Mouse (Mus musculus) thymus, adult 2 months (tissue): Measurements from ENCODE around the gene Prrt1. TPM values are rescaled to one million over a fixed set of nuclear protein-coding genes. Genes with fewer than 3 reads are reported as not detected.

Source experiments
- DNase-seq: peaks from one replicate; pipeline ENCODE4 v3.0.0; 2021
- H3K27ac ChIP-seq: fragments of 200-500 bp; 2 replicates; pipeline ENCODE4 v1.5.1; 2012; ENCODE audit warnings: low read length, control low read depth; ENCODE audit not compliant: control insufficient read depth, insufficient read depth
- H3K27me3 ChIP-seq: fragments of 200-500 bp; 2 replicates; pipeline ENCODE4 v1.6.1; 2012; ENCODE audit warnings: mild to moderate bottlenecking, low read length, moderate library complexity, mixed read lengths; ENCODE audit not compliant: control insufficient read depth, insufficient read depth
- H3K36me3 ChIP-seq: fragments of 200-500 bp; 2 replicates; pipeline ENCODE4 v1.6.1; 2012; ENCODE audit warnings: mild to moderate bottlenecking, low read length, moderate library complexity; ENCODE audit not compliant: control insufficient read depth, insufficient read depth
- H3K4me1 ChIP-seq: fragments of 200-500 bp; replicated peaks from 2 replicates; pipeline ENCODE4 v1.6.1; 2012; ENCODE audit warnings: low read length; ENCODE audit not compliant: control insufficient read depth, insufficient read depth
- H3K4me3 ChIP-seq: fragments of 200-500 bp; 2 replicates; pipeline ENCODE4 v1.5.1; 2012; ENCODE audit warnings: mild to moderate bottlenecking, low read length, control low read depth, moderate library complexity; ENCODE audit not compliant: control insufficient read depth, insufficient read depth
- CTCF ChIP-seq: fragments of 200-500 bp; IDR thresholded peaks from 2 replicates; pipeline ENCODE4 v1.5.1; 2012; ENCODE audit warnings: mild to moderate bottlenecking, control low read depth, low read length, moderate library complexity, borderline replicate concordance; ENCODE audit not compliant: control insufficient read depth, poor library complexity, insufficient read depth; ENCODE audit errors: extremely low read depth
- POLR2A ChIP-seq: fragments of 200-500 bp; IDR thresholded peaks from 2 replicates; pipeline ENCODE4 v1.6.1; 2012; ENCODE audit warnings: mild to moderate bottlenecking, low read length, control low read depth, moderate library complexity; ENCODE audit not compliant: control insufficient read depth, poor library complexity, insufficient read depth; ENCODE audit errors: extremely low read depth
- WGBS: fragments of 180-500 bp; shearing (Covaris S2); methylation state at CpG from one replicate; pipeline ENCODE4 v1.1.7; 2018; 5-methylcytosine and 5-hydroxymethylcytosine counted together
- polyA plus RNA-seq: library from polyadenylated mRNA; depleted of rRNA; stranded (reverse); fragments of >200 nt; gene quantifications from 2 replicates; pipeline ENCODE4 v1.2.3, GENCODE M21; 2012

Gene Prrt1
- polyA plus RNA-seq, 1 experiment, result 361 TPM

- 10% methylated on average over 3 of the region's 3 CpGs for WGBS
- no peak for DNase-seq
- no peaks in the 10 kb centered on the region for H3K27me3 ChIP-seq
- peaks cover 18% of the 10 kb centered on the region for H3K4me1 ChIP-seq
- TF ChIP-seq CTCF (no peak), POLR2A (no peak)
- H3K4me3 ChIP-seq, result no peak overlapping the region
- H3K27ac ChIP-seq, result no peak overlapping the region
- H3K36me3 ChIP-seq, result no peaks in the 10 kb centered on the region
These were observed 12.6 kb downstream of the Prrt1 start for GRCm38 (mm10) chr17:34641945-34642344.

GRCm38 (mm10) chr17:34643379-34643778 lies 14.0 kb downstream of the Prrt1 start:
- H3K4me3 ChIP-seq, result no peak overlapping the region
- H3K27ac ChIP-seq, result no peak overlapping the region
- no peaks in the 10 kb centered on the region for H3K27me3 ChIP-seq
- peaks cover 27% of the 10 kb centered on the region for H3K4me1 ChIP-seq
- DNase-seq, result no peak
- no peaks in the 10 kb centered on the region for H3K36me3 ChIP-seq
- TF ChIP-seq POLR2A (no peak), CTCF (no peak)
- 93% methylated on average over 4 of the region's 4 CpGs for WGBS

DNA sequence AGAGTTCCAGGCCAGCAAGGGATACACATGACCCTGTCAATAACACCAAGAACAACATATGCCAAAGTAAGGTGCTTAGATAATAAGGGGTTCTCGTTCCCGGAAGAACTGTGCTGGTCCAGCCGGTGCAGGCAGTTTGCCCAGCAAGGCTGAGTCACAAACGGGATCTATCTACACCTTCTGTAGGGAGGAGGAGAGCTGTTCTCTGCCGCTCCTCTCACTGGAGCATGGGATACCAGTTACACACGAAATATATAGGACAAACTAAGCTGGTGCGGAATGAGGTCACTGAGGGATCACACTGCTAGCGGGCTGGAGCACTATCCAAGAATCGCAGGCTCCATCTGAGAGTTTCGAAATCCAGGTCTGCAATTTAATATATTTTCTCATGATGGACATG lies 14.6 kb downstream of the Prrt1 start:
- no peaks in the 10 kb centered on the region for H3K27me3 ChIP-seq
- H3K36me3 ChIP-seq, result no peaks in the 10 kb centered on the region
- H3K4me3 ChIP-seq, result no peak overlapping the region
- H3K27ac ChIP-seq, result no peak overlapping the region
- WGBS, result 91% methylated on average over 10 of the region's 10 CpGs
- no peak for TF ChIP-seq POLR2A
- peaks cover 27% of the 10 kb centered on the region for H3K4me1 ChIP-seq
- no peak for DNase-seq

- peaks cover 27% of the 10 kb centered on the region for H3K4me1 ChIP-seq
These were observed 15.3 kb downstream of the Prrt1 start, which contains the start of gene Fkbpl for GRCm38 (mm10) chr17:34644608-34645007. Fkbpl (plus strand) TSS chr17:34644764.

GRCm38 (mm10) chr17:34645256-34645829 lies 16.0 kb downstream of the Prrt1 start:
- no peak for TF ChIP-seq POLR2A
- no peak for TF ChIP-seq CTCF
- WGBS, result 77% methylated on average over 10 of the region's 10 CpGs
- H3K4me3 ChIP-seq, result no peak overlapping the region
- no peaks in the 10 kb centered on the region for H3K36me3 ChIP-seq
- H3K27ac ChIP-seq, result no peak overlapping the region
- H3K4me1 ChIP-seq, result peaks cover 27% of the 10 kb centered on the region
- no peak for DNase-seq
- H3K27me3 ChIP-seq, result no peaks in the 10 kb centered on the region

More at GRCm38 (mm10) chr17:34644608-34645007, 15.3 kb downstream of the Prrt1 start, which contains the start of gene Fkbpl:
- Histone ChIP-seq H3K27ac (peak within 1 kb of the TSS; percentile 37; the same call in 1 of the 2 replicates), H3K36me3 (no peaks in the 10 kb centered on the region), H3K27me3 (no peaks in the 10 kb centered on the region), H3K4me3 (peak within 1 kb of the TSS; percentile 39)
- TF ChIP-seq CTCF (no peak), POLR2A (0 out of 2 replicates have a peak, but pooled peaks have one; percentile 33)
- WGBS, result 2% methylated on average over 16 of the region's 16 CpGs
- peak; percentile 96 for DNase-seq

- 79% methylated on average over 30 of the region's 30 CpGs for WGBS
- no peak overlapping the region for H3K27ac ChIP-seq
These were observed 16.6 kb downstream of the Prrt1 start for GRCm38 (mm10) chr17:34645831-34646511.

More at GRCm38 (mm10) chr17:34645831-34646511, 16.6 kb downstream of the Prrt1 start:
- no peak for DNase-seq
- no peaks in the 10 kb centered on the region for H3K27me3 ChIP-seq
- TF ChIP-seq POLR2A, result no peak
- H3K4me1 ChIP-seq, result peaks cover 26% of the 10 kb centered on the region
- H3K36me3 ChIP-seq, result no peaks in the 10 kb centered on the region
- H3K4me3 ChIP-seq, result no peak overlapping the region
